Mouse (Mus musculus): Measurements from ENCODE around the gene Clca3a1.
"Not testable (repeated sequence)": the region's sequence is repeated elsewhere in the genome, so short reads cannot be mapped to it uniquely, and the experiment has no call there.

The Clca3a1 gene

GRCm38 (mm10) chr3:144760592-144761309, at the start of gene Clca3a1:
Gene Clca3a1, minus strand, starts transcription at chr3:144760977.
- no peak for DNase-seq

- not testable (repeated sequence) for DNase-seq
Observed at GRCm38 (mm10) chr3:144808153-144808925, 47.6 kb upstream of the Clca3a1 start.

- not testable (repeated sequence) for DNase-seq
Observed at GRCm38 (mm10) chr3:144806626-144807025, 45.8 kb upstream of the Clca3a1 start.

- no peak for DNase-seq
Observed at GRCm38 (mm10) chr3:144801861-144802260, 41.1 kb upstream of the Clca3a1 start.

GRCm38 (mm10) chr3:144785181-144786148, 24.7 kb upstream of the Clca3a1 start:
- DNase-seq, result no peak

- DNase-seq, result no peak
Observed at GRCm38 (mm10) chr3:144765161-144765560, 4.4 kb upstream of the Clca3a1 start.

- no peak for DNase-seq
Observed at GRCm38 (mm10) chr3:144761454-144761853, 677 bp upstream of the Clca3a1 start.

GRCm38 (mm10) chr3:144759719-144760118, 1.1 kb downstream of the Clca3a1 start:
- no peak for DNase-seq

GRCm38 (mm10) chr3:144756103-144756502, 4.7 kb downstream of the Clca3a1 start:
- DNase-seq, result not testable (repeated sequence)

GRCm38 (mm10) chr3:144753120-144753519, 7.7 kb downstream of the Clca3a1 start:
- peak; percentile 5 for DNase-seq

GRCm38 (mm10) chr3:144749062-144749963, 11.5 kb downstream of the Clca3a1 start:
- DNase-seq, result not testable (repeated sequence)

GRCm38 (mm10) chr3:144747706-144748105, 13.1 kb downstream of the Clca3a1 start:
- DNase-seq, result not testable (repeated sequence)

- DNase-seq, result not testable (repeated sequence)
Observed at GRCm38 (mm10) chr3:144738396-144738795, 22.4 kb downstream of the Clca3a1 start.

GRCm38 (mm10) chr3:144736831-144737230, 23.9 kb downstream of the Clca3a1 start:
- no peak for DNase-seq

GRCm38 (mm10) chr3:144723455-144723854, 37.3 kb downstream of the Clca3a1 start:
- DNase-seq, result peak; percentile 46

GRCm38 (mm10) chr3:144722566-144722965, 38.2 kb downstream of the Clca3a1 start:
- DNase-seq, result not testable (repeated sequence)

GRCm38 (mm10) chr3:144721860-144722256, 38.9 kb downstream of the Clca3a1 start:
- DNase-seq, result no peak

GRCm38 (mm10) chr3:144721077-144721859, 39.5 kb downstream of the Clca3a1 start:
- DNase-seq, result no peak

GRCm38 (mm10) chr3:144719901-144720747, 40.7 kb downstream of the Clca3a1 start, which contains the start of gene Sh3glb1:
Gene Sh3glb1, minus strand, starts transcription at chr3:144720335.
- DNase-seq, result peak; percentile 96
